Mouse (Mus musculus) mammary gland, adult 2 months (tissue): ENCODE measurements around the gene Ptcd2. TPM values are rescaled to one million over a fixed set of nuclear protein-coding genes. Genes with fewer than 3 reads are reported as not detected.

ENCODE experiments used
- polyA plus RNA-seq: library from polyadenylated mRNA; depleted of rRNA; stranded (reverse); fragments of >200 nt; gene quantifications from 2 replicates; pipeline ENCODE4 v1.2.3, GENCODE M21; 2012; ENCODE audit warnings: low replicate concordance; rRNA removed

The Ptcd2 gene
- polyA plus RNA-seq, result 13.4 and 16.7 TPM in 2 replicates

GRCm38 (mm10) chr13:99344599-99345575, at the start of gene Ptcd2, which contains the start of gene Mrps27:
Ptcd2 (minus strand) TSS chr13:99344705.
Mrps27 (plus strand) TSS chr13:99344786.

Other genes starting within 250 kb of the Ptcd2 start
- 4.2 and 5.0 TPM in 2 replicates for gene Zfp366, start 159.9 kb downstream of the Ptcd2 start, polyA plus RNA-seq
- gene Mrps27, start 81 bp upstream of the Ptcd2 start, polyA plus RNA-seq, result 12.0 and 20.3 TPM in 2 replicates
- 1.6 and 1.9 TPM in 2 replicates for gene Map1b, start 171.8 kb upstream of the Ptcd2 start, polyA plus RNA-seq